In the genomic region with DNA sequence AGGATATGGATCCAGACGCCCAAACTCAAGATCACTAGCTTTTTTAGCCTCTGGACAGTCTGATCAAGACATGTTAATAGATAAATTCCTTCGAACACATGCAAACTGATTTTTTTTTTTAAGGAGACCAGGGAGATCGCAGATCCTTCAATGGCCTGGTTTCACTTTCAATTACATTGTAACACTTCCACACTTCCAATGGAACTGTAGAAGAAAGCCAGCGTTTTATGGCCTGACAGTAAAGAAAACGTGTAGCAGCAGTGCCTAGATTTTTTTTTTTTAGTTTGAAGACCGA, we compare ENCODE assay signal across 8 mouse cellular contexts. TPM values are rescaled to one million over a fixed set of nuclear protein-coding genes. Genes with fewer than 3 reads are reported as not detected.
DNase-seq lines count a peak whose midpoint lies in the region; ATAC-seq and TF ChIP-seq lines count a peak whose summit lies in the region.

No protein-coding gene starts in this region.

- H3K36me3 ChIP-seq in kidney, adult 2 months (ENCODE audit: control insufficient read depth, insufficient read depth, low read length), result no peaks in the 10 kb centered on the region
- H3K36me3 ChIP-seq in hindbrain, embryonic 16.5 days (ENCODE audit: control insufficient read depth, insufficient read depth, low read length), result no peaks in the 10 kb centered on the region
- H3K36me3 ChIP-seq in midbrain, embryonic 16.5 days (ENCODE audit: control insufficient read depth, insufficient read depth, low read length), result no peaks in the 10 kb centered on the region

- H3K9me3 ChIP-seq in hindbrain, embryonic 16.5 days (ENCODE audit: control insufficient read depth, low read length), result no peaks in the 10 kb centered on the region
- no peaks in the 10 kb centered on the region for H3K9me3 ChIP-seq in midbrain, embryonic 16.5 days (replicated peaks; ENCODE audit: control insufficient read depth, low read length, poor library complexity, severe bottlenecking)

- no peak for TF ChIP-seq POLR2A in kidney, adult 2 months (IDR thresholded peaks at IDR 0.05; ENCODE audit: low read depth, low read length)

- peak overlapping the region; percentile 97 for H3K27ac ChIP-seq in kidney, adult 2 months (ENCODE audit: insufficient read depth, low read depth, low read length)
- no peak overlapping the region for H3K27ac ChIP-seq in hindbrain, embryonic 16.5 days (ENCODE audit: low read depth, low read length)
- no peak overlapping the region for H3K27ac ChIP-seq in midbrain, embryonic 16.5 days (ENCODE audit: low read length)

- no peak for TF ChIP-seq CTCF in kidney, adult 2 months (conservative IDR thresholded peaks at IDR 0.05; ENCODE audit: insufficient read depth, insufficient read length, low read depth, low read length)

- peak; percentile 8 for ATAC-seq in activated CD4-positive, CD25-positive, alpha-beta regulatory T cell, adult 4 months
- ATAC-seq in hindbrain, embryonic 16.5 days, result no peak
- ATAC-seq in midbrain, embryonic 16.5 days, result no peak

- peak overlapping the region; percentile 93 for H3K4me3 ChIP-seq in kidney, adult 2 months (ENCODE audit: insufficient read depth, low read depth, low read length)
- H3K4me3 ChIP-seq in hindbrain, embryonic 16.5 days (ENCODE audit: low read length), result peak overlapping the region; percentile 76
- peak overlapping the region; percentile 98 for H3K4me3 ChIP-seq in midbrain, embryonic 16.5 days (ENCODE audit: low read depth, low read length)

- peak overlapping the region; percentile 95 for H3K9ac ChIP-seq in hindbrain, embryonic 16.5 days (ENCODE audit: low read depth, low read length)
- peak overlapping the region; percentile 96 for H3K9ac ChIP-seq in midbrain, embryonic 16.5 days (ENCODE audit: low read depth, low read length)

- no peaks in the 10 kb centered on the region for H3K27me3 ChIP-seq in kidney, adult 2 months (replicated peaks; ENCODE audit: control insufficient read depth, insufficient read depth, low read length)
- no peaks in the 10 kb centered on the region for H3K27me3 ChIP-seq in hindbrain, embryonic 16.5 days (replicated peaks; ENCODE audit: control insufficient read depth, insufficient read depth, low read length)
- no peaks in the 10 kb centered on the region for H3K27me3 ChIP-seq in midbrain, embryonic 16.5 days (ENCODE audit: control insufficient read depth, insufficient read depth, low read depth, low read length)

- DNase-seq in kidney, adult 2 months, result peak; percentile 10
- no peak for DNase-seq in kidney, adult 18-20 months
- no peak for DNase-seq in spleen, adult 18-20 months
- no peak for DNase-seq in gastrocnemius, postnatal 25 days
- no peak for DNase-seq in gastrocnemius, postnatal 10 days

- under 1% methylated on average over 6 of the region's 6 CpGs for whole genome bisulfite sequencing in kidney, adult 2 months
- WGBS in hindbrain, embryonic 16.5 days, result 20% methylated on average over 6 of the region's 6 CpGs
- WGBS in midbrain, embryonic 16.5 days, result 19% methylated on average over 6 of the region's 6 CpGs

- peak overlapping the region; percentile 81 for H3K4me2 ChIP-seq in hindbrain, embryonic 16.5 days (ENCODE audit: low read length)
- peak overlapping the region; percentile 59 for H3K4me2 ChIP-seq in midbrain, embryonic 16.5 days (ENCODE audit: low read length)

- peaks cover 32% of the 10 kb centered on the region for H3K4me1 ChIP-seq in kidney, adult 2 months (ENCODE audit: control insufficient read depth, insufficient read depth, low read length)
- peaks cover 27% of the 10 kb centered on the region for H3K4me1 ChIP-seq in hindbrain, embryonic 16.5 days (ENCODE audit: control insufficient read depth, insufficient read depth, low read depth, low read length)
- H3K4me1 ChIP-seq in midbrain, embryonic 16.5 days (ENCODE audit: control insufficient read depth, insufficient read depth, low read length), result peaks cover 29% of the 10 kb centered on the region

RNA-seq across cellular contexts. Expression of a gene that starts 1.2 kb away (rescaled TPM):
- 28.0 and 29.2 TPM in 2 replicates for polyA plus RNA-seq in kidney, adult 2 months (2012; rRNA removed)
- 10 to 100 TPM; 21.3 to 26.2 TPM for polyA plus RNA-seq in activated CD4-positive, CD25-positive, alpha-beta regulatory T cell, adult 4 months (2017; shearing (Covaris generic))
- polyA plus RNA-seq in hindbrain, embryonic 16.5 days (2015; fragmentation: Nextera tagmentation; extraction: Ambion mirVana), result 7.0 TPM in 2 replicates
- polyA plus RNA-seq in midbrain, embryonic 16.5 days (2015; fragmentation: Nextera tagmentation; extraction: Ambion mirVana), result 6.6 and 7.0 TPM in 2 replicates
- total RNA-seq in gastrocnemius, postnatal 25 days (2021), result 10 to 100 TPM; 42.8 to 43.7 TPM
- 10 to 100 TPM; 30.1 to 31.4 TPM for total RNA-seq in gastrocnemius, postnatal 10 days (2021)

RNA-seq across cellular contexts. Expression of a gene that starts 48.1 kb away (rescaled TPM):
- polyA plus RNA-seq in kidney, adult 2 months (2012; rRNA removed), result 68.5 and 84.0 TPM in 2 replicates
- 10 to 100 TPM; 41.0 to 44.7 TPM for polyA plus RNA-seq in activated CD4-positive, CD25-positive, alpha-beta regulatory T cell, adult 4 months (2017; shearing (Covaris generic))
- 34.0 and 34.1 TPM in 2 replicates for polyA plus RNA-seq in hindbrain, embryonic 16.5 days (2015; fragmentation: Nextera tagmentation; extraction: Ambion mirVana)
- polyA plus RNA-seq in midbrain, embryonic 16.5 days (2015; fragmentation: Nextera tagmentation; extraction: Ambion mirVana), result 37.6 and 38.2 TPM in 2 replicates
- total RNA-seq in gastrocnemius, postnatal 25 days (2021), result 10 to 100 TPM in 1 of 2 experiments, 1 to 10 TPM in 1; 8.8 to 14.9 TPM
- total RNA-seq in gastrocnemius, postnatal 10 days (2021), result 10 to 100 TPM; 12.3 to 12.7 TPM
